Mouse (Mus musculus) CD4-positive, CD25-positive, alpha-beta regulatory T cell, adult 9 weeks (primary cell): Measurements from ENCODE around the gene Atp2a3. TPM values are rescaled to one million over a fixed set of nuclear protein-coding genes. Genes with fewer than 3 reads are reported as not detected.

Experiments
- polyA plus RNA-seq: library from polyadenylated mRNA; unstranded; fragments of 100-300 nt; shearing (Covaris generic); gene quantifications from one replicate; pipeline ENCODE4 v1.2.1, GENCODE M21; 2017

Atp2a3 gene
- 182 TPM for polyA plus RNA-seq

DNA sequence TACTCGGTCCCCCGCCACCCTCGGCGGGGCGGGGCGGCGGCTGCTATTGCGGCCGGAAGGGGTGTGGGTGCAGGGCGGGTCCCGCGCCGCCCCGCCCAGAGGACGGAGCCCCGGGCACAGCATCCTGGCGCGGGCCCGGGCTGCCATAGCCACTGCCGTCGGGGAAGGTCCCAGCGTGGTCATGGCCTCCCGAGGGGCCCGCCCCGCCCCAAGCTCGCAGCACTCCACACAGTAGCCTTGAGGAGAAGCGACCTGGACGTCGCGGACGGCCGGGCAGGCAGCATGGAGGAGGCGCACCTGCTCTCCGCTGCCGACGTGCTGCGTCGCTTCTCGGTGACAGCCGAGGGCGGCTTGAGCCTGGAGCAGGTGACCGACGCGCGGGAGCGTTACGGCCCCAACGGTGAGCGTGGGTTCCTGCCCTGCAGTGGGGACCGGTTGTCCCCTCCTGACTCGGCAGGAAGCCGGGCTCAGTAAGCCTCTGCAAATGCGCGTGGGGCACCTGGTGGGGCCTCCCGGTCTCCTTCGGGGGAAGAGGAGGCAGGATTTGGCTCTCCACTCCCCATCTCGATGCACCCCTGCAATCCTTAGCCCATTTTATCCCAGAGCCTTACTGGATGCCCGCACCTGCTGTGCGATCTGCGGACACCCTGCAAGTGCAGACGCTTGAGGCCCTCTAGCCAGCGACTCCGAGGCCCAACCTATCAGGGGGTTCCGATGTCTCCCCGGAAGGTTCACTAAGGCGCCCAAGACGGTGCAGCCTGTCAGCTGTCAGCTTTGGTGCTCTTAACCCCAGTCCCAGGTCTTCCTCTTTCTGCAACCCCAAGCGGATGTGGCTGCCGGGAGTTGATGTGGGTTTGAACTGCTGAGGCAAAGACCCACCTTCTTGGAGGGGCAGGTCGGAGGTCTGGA is at the start of gene Atp2a3:
TSS of gene Atp2a3 (plus strand) at position 98 of the 909 bp plus-strand sequence.

GRCm38 (mm10) chr11:72998771-72999170 is 37.8 kb downstream of the Atp2a3 start, which contains the start of gene P2rx1:
Gene P2rx1, plus strand, starts transcription at chr11:72999103.

DNA sequence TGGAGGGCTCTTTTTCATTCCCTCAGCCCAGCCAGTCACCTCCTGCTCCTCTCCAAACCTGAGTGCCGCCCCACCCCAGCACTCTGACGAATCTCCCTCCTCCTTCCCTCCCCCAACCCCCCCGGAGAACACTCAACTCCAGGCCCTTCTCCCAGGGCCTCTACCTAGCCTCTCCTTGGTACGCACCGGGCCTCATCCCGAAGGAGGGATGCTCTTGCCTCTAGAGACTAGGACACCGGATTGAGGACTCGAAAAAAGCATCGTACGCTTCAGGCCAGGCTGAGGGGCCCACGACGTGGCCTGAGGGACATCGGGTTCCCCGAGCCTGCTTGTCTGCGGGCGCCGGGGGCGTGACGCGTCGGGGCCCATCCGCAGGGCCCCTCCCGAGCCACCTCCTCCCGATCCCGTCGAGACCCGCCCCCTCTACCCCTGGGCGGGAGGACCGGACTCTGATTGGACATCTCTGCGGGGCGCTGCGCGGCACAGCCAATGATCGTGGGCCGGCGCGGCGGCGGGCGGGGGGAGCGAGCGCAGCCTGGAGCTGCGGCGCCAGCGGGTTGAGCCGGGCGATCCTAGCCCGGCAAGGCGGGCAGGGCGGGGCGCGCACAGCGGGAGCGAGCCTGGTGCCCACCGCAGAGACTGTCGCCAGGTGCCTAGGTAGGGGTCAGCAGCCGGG is 57.6 kb downstream of the Atp2a3 start, which contains the start of gene Camkk1:
TSS of gene Camkk1 (plus strand) at position 538 of the 676 bp plus-strand sequence.

Other genes starting within 250 kb of the Atp2a3 start
- 10.7 TPM for gene Cyb5d2, start 165.0 kb upstream of the Atp2a3 start, polyA plus RNA-seq
- gene Zzef1, start 164.9 kb upstream of the Atp2a3 start, polyA plus RNA-seq = 13.6 TPM
- not detected for gene P2rx1, start 37.9 kb downstream of the Atp2a3 start, polyA plus RNA-seq
- 9.6 TPM for gene Camkk1, start 57.8 kb downstream of the Atp2a3 start, polyA plus RNA-seq
- gene Ncbp3, start 86.6 kb downstream of the Atp2a3 start, polyA plus RNA-seq = 12.7 TPM
- 46.7 TPM for gene Itgae, start 129.4 kb downstream of the Atp2a3 start, polyA plus RNA-seq
- 5.8 TPM for gene Haspin, start 177.1 kb downstream of the Atp2a3 start, polyA plus RNA-seq
- gene P2rx5, start 199.3 kb downstream of the Atp2a3 start, polyA plus RNA-seq = not detected
- 38.2 TPM for gene Emc6, start 215.9 kb downstream of the Atp2a3 start, polyA plus RNA-seq
- gene Tax1bp3, start 215.9 kb downstream of the Atp2a3 start, polyA plus RNA-seq = 33.1 TPM
- 17.8 TPM for gene Ctns, start 237.9 kb downstream of the Atp2a3 start, polyA plus RNA-seq
- 11.7 TPM for gene Shpk, start 238.3 kb downstream of the Atp2a3 start, polyA plus RNA-seq